Mouse (Mus musculus): ENCODE measurements around the gene Rimbp2.

The Rimbp2 gene

GRCm38 (mm10) chr5:128841541-128841940, 111.7 kb downstream of the Rimbp2 start:
- no peak for DNase-seq

DNA sequence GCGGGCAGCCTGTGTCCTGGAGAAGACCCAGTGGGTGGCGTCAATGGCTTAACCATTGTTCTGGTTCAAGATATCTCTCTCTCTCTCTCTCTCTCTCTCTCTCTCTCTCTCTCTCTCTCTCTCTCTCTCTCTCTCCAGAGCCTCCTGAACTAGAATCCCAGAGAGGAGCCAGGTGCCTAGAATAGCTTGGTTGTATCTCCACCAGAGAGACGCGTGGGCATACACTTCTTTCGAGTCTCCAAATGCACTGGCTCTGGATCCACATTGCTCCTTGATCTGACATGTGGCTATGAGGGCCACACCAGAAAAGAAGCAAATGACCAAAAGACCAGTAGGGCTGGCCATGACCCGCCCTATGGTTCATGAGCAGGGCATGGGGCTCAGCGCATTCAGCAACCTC, 116.2 kb downstream of the Rimbp2 start:
- DNase-seq = no peak

DNA sequence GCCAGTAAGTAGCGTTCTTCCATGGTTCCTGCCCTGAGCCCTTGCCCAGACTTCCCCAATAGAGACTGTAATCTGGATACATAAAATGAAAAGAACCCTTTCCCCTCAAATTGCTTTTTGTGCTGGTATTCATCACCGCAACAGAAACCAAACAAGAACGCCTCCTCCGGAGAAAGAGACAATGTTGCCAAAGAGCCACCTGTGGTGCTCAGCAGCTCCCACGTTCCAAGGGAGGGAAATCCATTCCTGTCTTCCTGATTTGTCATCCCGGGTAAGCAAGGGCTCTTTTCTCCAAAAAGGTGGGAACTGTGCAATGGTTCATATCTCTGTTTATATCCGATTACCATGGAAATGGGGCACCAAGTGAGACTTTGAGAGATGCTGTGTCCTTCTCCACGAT, 119.2 kb downstream of the Rimbp2 start:
- DNase-seq = no peak

DNA sequence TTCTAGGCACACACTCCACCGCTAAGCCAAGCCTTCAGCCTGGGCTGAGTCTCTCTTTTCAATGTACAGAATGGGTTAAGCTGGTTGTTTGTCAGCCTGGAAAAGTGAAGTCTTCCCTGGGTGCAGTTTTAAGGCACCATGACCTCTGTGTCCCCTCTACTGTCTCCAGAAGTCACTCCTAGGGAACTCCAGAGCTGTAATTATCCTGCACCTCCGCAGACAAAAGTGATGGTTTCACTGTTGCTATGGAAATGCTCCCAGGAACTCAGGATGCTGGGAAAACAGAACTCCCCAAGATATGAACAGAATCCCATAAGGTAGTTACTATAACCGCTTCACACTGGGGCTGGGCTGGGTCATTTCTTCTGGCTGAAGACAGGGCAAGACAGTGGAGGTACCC, 130.4 kb downstream of the Rimbp2 start:
- no peak for DNase-seq

- DNase-seq = no peak
These were observed 133.5 kb downstream of the Rimbp2 start for GRCm38 (mm10) chr5:128819638-128820285.

DNA sequence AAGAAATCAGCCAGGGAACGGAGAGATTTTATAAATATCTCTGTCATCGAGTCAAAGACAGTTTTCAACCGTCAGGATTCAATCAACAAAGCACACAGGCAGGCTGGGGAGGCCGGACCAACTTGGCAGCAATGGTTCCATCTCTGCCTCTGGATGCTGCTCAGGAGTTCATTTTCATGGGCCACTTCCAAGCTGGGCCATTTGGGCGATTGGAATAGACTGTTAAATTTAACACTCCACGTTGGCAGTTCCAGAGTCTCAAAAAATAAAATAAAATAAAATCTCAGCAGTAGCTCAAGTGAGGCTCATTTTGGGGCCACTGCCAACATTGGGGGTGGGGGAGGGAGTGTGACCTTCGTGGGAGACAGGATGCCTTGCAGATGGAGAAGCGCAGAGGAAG, 137.7 kb downstream of the Rimbp2 start:
- no peak for DNase-seq

GRCm38 (mm10) chr5:128815078-128815477, 138.2 kb downstream of the Rimbp2 start:
- no peak for DNase-seq

GRCm38 (mm10) chr5:128813121-128813520, 140.2 kb downstream of the Rimbp2 start:
- DNase-seq = no peak

GRCm38 (mm10) chr5:128811431-128811830, 141.9 kb downstream of the Rimbp2 start:
- DNase-seq = no peak

GRCm38 (mm10) chr5:128810006-128810405, 143.3 kb downstream of the Rimbp2 start:
- DNase-seq = no peak

- no peak for DNase-seq
These were observed 143.9 kb downstream of the Rimbp2 start for GRCm38 (mm10) chr5:128809406-128809805.

- DNase-seq = no peak
These were observed 144.6 kb downstream of the Rimbp2 start for GRCm38 (mm10) chr5:128808547-128809182.

GRCm38 (mm10) chr5:128807408-128807807, 145.9 kb downstream of the Rimbp2 start:
- DNase-seq = no peak

- DNase-seq = no peak
These were observed 146.8 kb downstream of the Rimbp2 start for GRCm38 (mm10) chr5:128806296-128806998.

- DNase-seq = no peak
These were observed 148.2 kb downstream of the Rimbp2 start for GRCm38 (mm10) chr5:128805092-128805491.

- DNase-seq = no peak
These were observed 152.7 kb downstream of the Rimbp2 start for GRCm38 (mm10) chr5:128800592-128800991.

GRCm38 (mm10) chr5:128781621-128782020, 171.7 kb downstream of the Rimbp2 start:
- DNase-seq = no peak

- DNase-seq = no peak
These were observed 176.9 kb downstream of the Rimbp2 start for GRCm38 (mm10) chr5:128776386-128776785.

DNA sequence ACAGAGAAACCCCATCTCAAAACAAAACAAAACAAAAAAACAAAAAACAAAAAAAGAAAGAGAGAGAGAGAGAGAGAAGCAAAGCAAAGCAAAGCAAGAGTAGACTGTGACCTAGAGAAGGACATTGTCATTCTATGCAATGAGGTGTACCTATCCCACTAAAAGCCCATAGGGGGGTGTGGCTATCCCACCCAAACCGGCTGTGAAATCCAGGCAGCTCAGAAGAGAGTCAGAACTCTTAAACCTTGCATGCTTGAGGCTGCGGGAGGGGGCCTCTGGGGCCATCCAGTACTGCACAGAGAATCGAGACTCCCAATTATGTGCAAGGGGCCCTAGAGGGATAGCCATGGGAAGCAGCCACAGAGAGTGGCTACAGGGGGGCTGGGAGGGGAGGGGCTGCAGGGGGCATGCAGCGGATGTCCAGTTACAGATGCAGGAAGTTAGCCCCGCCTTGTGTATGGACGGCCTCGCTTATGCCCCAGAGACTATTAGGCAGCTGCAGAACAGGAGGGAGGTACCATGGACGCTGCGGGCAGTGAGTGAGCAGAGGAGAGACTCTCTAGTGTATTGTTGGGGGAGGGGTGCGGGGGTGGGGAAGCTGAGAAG, 184.2 kb downstream of the Rimbp2 start:
- DNase-seq = no peak

GRCm38 (mm10) chr5:128761118-128761517, 192.2 kb downstream of the Rimbp2 start:
- no peak for DNase-seq

DNA sequence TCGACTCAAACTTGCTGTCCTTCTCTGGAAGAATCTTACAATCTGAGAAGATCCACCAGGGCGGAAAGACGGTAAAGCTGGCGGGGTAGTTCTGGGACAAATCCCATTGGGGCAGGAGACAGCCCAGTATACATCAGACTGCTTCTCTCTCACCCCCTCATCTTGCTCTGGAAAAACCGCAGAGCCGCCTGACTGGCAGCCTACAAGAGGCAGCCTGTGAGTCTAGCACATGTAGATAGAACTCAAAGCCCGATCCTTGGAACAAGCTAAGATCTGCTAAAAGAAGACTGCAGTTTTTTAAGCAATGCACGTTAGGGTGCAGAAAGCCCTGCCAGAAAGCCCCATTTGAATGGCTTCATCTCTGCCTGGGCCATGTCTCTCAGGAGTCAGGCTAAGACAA, 207.0 kb downstream of the Rimbp2 start:
- DNase-seq = no peak

GRCm38 (mm10) chr5:128745206-128745605, 208.1 kb downstream of the Rimbp2 start:
- DNase-seq = no peak

DNA sequence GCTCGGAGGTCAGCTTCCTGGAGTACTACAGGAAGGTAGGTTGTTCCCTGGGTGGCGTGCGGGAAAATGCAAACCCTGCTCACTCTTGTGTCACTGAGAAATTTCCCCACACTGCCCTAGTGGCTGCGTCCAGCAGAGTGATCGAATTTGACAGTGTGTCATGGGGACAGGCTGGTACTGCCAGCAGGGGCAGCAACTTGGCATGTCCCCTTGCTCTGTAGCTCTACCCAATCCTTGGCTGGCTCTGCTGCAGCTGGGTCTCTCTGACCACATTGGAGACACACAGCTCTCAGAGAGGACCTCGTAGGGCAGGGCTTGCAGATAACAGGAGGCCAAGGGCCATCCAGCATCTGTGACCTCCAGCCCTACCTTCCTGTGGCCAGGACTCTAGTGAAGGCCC, 208.9 kb downstream of the Rimbp2 start:
- no peak for DNase-seq

GRCm38 (mm10) chr5:128739838-128740171, 213.5 kb downstream of the Rimbp2 start:
- no peak for DNase-seq
